Mouse (Mus musculus): ENCODE measurements around the gene Gm10153.
"Not testable (repeated sequence)": the region's sequence is repeated elsewhere in the genome, so short reads cannot be mapped to it uniquely, and the experiment has no call there.

The Gm10153 gene

DNA sequence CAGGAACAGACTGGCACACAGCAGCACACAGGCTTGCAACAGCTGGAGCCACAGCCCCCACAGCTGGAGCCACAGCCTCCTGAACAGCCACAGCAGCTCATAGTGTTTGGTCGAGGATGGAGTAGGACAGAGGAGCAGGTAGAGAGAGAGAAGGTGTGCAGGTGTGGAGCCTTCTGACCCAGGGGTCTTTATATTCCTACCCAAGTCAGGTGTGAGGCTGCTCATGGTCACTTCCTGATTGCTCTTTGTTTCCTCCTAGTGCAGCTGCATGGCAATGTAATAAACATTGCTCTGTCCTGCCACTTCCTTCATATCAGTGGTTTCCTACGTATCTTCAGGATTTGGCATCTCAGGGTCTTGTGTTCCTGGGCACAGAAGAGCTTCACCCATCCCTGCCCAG is at the start of gene Gm10153:
Gene Gm10153 (minus strand): TSS at position 101 of the 400 bp plus-strand sequence.
- DNase-seq = no peak

DNA sequence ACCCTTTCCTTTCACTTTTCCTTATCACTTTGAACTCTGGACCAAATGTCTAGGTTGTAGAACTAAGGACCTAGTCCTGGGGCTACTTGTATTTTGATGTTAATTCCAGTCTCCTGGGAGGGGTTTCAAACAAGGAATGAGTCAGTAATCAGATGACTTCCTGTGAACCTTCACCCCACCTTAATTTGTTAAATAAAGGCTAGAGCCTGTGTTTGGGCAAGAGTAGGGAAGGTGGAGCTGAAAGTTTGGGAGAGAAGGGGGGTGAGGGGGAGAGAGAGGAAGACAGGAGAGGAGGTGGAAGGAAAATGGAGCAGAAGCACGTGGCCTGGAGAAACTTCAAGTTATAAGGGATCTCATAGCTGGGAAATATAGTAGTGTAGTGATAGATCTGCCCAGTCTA is 41.4 kb upstream of the Gm10153 start:
- no peak for DNase-seq

DNA sequence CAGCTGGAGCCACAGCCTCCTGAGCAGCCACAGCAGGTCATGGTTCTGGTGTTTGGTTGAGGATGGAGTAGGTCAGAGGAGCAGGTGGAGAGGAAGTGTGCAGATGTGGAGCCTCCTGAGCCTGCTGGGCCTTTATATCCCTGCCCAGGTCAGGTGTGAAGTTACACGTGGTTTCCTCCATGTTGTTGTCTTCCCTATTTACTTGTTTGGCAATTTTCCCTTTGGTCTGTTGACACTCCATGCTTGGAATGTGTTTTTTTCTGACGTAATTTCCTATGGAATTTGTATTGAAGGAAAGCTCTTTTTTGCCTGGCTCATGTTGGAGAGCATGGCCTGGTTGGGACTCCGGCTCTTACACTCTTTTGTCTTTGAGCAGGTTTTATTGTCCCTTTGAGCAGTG is 39.7 kb upstream of the Gm10153 start, which contains the start of gene Krtap5-5:
Gene Krtap5-5 (minus strand): TSS at position 101 of the 400 bp plus-strand sequence.
- DNase-seq = not testable (repeated sequence)

DNA sequence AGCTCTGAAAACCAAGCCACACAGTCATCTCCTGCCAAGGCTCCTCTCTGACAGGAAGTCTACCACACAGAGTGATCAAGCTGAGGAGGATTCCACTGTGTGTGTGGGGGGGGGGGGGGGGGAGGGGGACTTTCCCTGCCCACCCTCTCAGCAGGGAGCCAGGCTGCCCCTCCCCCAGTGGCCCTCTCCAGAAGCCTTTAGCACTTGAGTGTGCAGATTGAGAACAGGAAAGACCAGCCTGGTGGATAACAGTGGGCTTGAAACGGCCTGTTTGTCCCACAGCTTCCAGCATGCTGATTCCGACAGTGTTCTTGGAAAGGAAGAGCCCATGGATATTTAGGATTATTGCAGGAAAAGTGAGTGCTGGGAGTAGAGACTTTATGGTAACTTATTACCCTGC is 34.3 kb upstream of the Gm10153 start:
- DNase-seq = no peak

DNA sequence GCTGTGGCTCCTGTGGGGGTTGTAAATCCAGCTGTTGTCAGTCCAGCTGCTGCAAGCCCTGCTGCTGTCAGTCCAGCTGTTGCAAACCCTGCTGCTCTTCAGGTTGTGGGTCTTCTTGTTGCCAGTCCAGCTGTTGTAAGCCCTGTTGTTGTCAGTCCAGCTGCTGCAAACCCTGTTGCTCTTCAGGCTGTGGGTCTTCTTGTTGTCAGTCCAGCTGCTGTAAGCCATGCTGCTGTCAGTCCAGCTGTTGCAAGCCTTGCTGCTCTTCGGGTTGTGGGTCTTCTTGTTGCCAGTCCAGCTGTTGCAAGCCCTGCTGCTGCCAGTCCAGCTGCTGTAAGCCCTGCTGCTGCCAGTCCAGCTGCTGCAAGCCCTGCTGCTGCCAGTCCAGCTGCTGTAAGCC is 21.9 kb upstream of the Gm10153 start:
- DNase-seq = not testable (repeated sequence)

DNA sequence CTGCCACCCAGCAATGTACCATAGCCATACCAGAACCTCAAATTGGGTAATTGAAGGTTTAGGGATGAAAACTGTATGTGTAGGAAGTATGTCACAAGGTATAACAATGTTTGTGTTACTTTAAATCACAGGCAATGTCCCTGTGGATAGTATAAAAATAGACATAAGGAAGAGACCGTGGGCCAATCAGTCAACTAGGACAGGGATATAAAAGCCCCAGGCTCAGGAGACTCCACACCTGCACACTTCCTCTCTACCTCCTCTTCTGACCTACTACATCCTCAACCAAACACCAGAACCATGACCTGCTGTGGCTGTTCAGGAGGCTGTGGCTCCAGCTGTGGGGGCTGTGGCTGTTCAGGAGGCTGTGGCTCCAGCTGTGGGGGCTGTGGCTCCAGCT is 21.4 kb upstream of the Gm10153 start, which contains the start of gene Gm7579:
Gene Gm7579 (plus strand): TSS at position 301 of the 400 bp plus-strand sequence.
- no peak for DNase-seq

DNA sequence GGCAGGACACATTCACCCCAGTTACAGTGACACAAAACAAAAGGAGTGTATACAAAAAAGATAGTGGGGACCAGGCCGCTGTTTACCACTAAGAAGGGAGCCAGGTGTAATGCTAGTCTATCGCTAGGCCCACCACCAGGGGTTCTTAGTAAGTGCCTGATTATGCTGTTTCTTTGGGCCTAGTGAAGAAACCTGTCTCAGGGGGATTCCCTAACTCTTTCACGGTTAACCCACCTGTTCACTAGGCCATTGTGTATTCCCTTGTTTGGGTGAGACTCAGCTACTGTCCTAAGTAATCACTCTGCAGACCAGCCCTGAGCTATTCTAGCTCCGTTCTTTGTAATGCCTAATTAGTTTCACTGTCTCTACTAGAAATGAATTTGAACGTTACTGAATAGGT is 16.7 kb upstream of the Gm10153 start:
- not testable (repeated sequence) for DNase-seq

DNA sequence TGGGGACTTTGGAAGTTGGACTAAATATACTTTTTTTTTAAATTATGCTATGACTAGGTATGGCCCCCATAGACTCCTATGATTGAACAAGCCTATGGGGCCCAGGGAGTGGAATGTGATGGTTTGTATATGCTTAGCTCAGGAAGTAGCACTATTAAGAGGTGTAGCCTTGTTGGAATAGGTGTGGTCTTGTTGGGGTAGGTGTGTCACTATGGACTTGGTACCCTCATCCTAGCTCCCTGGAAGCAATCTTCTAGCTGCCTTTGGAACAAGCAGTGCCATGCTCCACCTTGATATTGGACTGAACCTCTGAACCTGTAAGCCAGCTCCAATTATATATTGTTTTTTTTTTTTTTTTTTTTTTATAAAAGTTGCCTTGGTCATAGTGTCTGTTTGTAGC is 15.3 kb upstream of the Gm10153 start:
- no peak for DNase-seq

DNA sequence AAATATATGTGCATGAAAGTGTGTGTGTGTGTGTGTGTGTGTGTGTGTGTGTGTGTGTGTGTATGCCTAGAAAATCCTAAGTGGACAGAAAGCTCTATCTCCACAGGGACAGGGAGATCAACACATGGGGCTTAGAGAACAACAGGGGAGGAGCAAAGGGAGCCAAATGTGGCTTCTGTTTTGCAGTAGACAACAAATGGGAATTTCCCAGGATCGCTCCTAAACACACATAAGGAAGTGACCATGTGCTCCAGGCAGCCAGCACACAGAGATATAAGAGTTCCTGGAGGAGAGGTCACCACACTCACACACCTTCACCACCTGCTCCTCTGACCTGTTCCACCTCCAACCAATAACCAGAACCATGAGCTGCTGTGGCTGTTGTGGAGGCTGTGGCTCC is 10.9 kb upstream of the Gm10153 start, which contains the start of gene Krtap5-3:
Gene Krtap5-3 (plus strand): TSS at position 301 of the 400 bp plus-strand sequence.
- no peak for DNase-seq

DNA sequence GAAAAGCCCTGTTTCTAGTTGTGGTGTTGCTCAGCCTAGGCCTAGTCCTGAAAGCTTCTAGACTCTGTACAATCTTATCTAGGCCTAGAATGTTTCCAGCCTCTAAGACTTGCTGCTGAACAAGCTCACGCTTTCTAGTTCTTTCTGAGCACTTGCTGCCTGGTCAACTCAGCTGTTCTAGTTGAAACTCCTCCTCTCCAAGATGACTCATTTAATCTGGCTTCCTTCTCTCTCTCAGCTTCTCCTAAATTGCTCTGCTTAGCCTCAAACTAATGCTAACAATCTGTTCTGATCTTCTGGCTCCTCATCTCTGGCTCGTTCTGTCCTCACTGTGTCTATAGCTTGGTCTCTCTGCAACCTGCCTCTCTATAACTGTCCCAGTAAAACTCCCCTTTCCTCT is 8.6 kb upstream of the Gm10153 start:
- DNase-seq = no peak

DNA sequence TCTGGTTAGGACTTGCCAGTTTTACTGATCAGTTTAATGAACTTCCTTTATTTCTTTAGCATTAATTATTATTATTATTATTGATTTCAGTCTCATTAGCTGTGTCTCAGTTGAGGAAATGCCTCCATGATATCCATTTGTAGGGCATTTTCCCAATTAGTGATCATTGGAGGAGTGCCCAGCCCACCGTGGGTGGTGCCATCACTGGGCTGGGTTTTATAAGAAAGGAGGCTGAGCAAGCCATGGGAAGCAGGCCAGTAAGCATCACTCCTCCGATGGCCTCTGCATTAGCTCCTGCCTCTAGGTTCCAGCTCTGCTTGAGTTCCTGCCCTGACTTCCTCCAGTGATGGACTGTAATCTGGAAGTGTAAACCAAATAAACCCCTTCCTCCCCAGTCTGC is 2.0 kb downstream of the Gm10153 start:
- no peak for DNase-seq

DNA sequence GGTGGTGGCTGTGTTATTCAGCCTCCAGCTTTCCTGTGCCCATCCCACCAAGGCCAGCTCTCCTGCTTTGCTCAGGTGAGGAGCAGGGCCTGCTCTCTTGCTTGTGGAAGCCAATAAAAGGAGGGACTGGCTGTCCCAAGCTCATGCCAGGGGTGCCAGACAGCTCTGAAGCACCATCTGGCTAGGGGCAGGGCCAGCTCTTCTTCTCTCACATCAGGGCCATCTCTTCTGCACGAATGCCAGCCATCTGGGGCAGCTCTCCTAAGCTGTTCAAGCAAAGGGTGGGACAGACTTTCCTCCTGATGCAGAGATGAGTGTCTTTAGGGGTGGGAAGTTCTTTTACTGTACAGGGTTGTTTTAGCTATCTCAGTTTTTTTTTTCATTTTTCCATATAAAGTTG is 9.2 kb downstream of the Gm10153 start:
- DNase-seq = no peak

DNA sequence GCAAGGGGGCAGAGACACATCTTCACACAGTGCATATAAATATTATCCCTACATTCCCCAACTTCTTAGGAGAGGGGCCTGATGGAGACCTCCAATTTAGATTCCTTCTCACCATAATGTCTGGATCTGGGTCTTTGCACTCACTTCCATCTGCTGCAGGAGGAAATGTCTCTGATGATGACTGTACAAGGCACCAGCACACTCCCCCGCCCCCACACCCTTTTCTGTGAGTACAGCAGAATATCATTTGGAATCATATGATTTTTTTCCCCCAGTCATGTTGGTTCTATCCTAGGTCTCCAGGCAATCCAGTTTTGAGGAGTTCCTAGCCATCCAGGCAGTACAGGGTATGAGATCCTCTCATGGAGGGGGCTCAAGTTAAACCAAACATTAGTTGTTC is 11.5 kb downstream of the Gm10153 start:
- no peak for DNase-seq

DNA sequence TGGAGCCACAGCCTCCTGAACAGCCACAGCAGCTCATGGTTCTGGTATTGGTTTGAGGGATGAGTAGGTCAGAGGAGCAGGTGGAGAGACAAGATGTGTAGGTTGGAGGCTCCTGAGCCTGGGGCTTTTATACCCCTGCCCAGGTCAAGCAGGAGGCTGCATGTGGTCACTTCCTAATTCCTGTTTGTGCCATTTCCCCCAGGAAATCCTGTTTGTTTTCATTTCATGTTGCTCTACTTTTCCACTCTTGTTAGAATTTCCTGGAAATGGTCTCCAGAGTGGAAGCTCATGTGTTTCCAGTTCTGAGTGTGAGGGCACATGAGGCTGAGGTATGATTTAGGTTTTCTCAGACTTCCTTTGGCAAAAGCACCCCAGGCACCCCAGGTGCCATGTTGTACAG is 14.3 kb downstream of the Gm10153 start, which contains the start of gene Krtap5-2:
Gene Krtap5-2 (minus strand): TSS at position 101 of the 400 bp plus-strand sequence.
- DNase-seq = not testable (repeated sequence)

DNA sequence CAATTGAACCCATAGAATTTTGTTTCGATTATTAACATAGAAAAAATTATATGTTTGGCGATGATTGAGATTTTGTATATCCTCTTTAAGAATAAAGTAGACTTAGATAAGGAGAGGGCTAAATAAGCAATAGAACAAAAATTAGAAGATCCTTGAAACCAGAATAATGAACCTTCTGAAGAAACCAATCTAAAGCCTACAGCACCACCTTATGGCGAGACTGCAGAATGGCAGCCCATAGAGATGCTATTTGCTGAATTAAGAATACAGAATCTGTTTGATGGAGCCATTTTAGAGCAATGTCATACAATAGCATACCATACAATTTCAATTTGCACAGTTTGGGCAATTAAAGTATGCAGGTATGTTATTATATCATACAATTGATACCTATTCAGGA is 20.4 kb downstream of the Gm10153 start:
- DNase-seq = no peak

DNA sequence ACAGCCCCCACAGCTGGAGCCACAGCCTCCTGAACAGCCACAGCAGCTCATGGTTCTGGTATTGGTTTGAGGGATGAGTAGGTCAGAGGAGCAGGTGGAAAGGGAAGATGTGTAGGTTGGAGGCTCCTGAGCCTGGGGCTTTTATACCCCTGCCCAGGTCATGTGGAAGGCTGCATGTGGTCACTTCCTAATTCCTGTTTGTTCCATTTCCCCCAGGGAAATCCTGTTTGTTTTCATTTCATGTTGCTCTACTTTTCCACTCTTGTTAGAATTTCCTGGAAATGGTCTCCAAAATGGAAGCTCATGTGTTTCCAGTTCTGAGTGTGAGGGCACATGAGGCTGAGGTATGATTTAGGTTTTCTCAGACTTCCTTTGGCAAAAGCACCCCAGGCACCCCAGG is 24.6 kb downstream of the Gm10153 start, which contains the start of gene Gm4553:
Gene Gm4553 (minus strand): TSS at position 101 of the 400 bp plus-strand sequence.
- DNase-seq = not testable (repeated sequence)

DNA sequence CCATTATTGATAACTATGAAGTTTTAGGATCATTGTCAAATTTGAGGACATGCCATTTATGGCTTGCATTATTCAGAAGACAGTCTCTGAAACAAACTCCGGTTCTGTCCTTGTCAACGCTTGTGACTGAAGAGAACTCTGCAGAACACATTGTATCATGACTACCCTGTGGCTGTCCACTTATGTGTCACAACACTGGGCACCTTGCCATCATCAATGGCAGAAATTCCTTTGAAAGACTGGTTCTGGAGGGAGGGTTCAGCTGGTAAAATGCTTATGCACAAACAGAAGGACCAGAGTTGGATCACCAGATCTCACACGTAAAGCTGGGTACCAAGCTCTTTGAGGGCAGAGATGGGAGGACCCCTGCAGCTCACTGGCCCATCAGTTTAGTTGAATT is 30.8 kb downstream of the Gm10153 start:
- DNase-seq = no peak

DNA sequence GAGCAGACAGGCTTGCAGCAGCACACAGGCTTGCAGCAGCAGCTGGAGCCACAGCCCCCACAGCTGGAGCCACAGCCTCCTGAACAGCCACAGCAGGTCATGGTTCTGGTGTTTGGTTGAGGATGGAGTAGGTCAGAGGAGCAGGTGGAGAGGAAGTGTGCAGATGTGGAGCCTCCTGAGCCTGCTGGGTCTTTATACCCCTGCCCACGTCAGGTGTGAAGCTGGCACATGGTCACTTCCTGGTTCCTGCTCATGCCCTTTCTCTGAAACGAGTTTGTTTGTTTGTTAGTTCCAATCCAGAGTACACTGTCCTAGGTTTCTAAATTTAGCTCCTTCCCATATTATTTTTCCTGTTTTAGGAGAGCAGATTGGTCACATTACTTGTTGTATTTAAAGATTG is 33.2 kb downstream of the Gm10153 start, which contains the start of gene Gm29735:
Gene Gm29735 (minus strand): TSS at position 101 of the 400 bp plus-strand sequence.
- DNase-seq = not testable (repeated sequence)

DNA sequence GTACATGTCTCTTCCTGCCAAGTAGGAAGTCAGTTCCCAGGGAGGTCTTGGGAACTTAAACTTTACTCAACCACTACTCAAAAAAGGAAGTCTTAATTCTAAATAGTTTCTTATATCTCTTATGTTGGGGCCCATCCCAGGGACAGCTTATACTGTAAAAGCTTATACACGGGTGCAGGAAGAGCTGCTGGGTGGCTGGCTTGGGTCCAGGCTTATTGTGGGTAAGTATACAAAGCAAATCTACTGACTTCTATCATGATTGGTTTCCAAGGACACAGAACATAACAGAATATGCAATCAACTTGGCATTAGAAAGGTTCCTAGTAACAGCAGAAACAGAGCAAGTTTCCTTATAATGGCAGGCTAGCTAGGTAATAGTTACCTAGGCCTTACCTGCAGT is 34.9 kb downstream of the Gm10153 start:
- no peak for DNase-seq

DNA sequence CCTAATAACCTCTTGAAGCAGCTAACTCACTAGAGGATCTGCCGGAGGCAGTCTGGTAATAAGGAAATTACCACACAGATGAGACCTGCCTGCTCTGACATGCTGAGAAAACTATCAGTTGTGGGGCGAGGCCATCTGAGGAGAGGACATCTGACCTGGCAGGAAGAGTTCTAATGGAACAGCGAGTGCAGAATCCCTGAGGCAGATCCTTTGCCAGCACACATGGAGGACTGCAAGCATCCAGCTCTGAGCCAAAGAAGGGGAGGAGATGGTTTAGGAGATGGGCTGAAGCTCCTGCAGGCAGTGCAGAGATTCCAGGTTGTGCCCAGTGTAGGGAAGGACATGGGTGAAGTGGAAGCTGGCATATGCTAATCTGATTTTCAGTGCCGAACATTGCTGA is 38.0 kb downstream of the Gm10153 start:
- DNase-seq = no peak

DNA sequence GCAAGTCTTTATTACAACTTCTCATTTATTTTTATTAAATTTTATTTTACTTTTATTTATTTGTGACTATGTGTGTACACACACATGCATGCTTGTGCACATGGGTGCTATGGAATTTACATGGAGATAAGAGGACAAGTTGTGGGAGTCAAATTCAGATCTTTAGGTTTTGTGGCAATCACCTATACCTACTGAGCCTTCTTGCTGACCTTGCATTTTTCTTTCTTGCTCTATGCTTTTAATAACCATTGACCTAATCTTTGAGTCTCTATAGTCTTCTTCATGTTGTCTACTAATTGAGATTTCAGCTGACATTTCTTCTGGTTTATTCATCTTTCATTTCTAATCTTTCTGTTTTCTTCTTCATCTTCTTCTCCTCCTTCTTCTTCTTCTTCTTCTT is 41.6 kb downstream of the Gm10153 start:
- no peak for DNase-seq

DNA sequence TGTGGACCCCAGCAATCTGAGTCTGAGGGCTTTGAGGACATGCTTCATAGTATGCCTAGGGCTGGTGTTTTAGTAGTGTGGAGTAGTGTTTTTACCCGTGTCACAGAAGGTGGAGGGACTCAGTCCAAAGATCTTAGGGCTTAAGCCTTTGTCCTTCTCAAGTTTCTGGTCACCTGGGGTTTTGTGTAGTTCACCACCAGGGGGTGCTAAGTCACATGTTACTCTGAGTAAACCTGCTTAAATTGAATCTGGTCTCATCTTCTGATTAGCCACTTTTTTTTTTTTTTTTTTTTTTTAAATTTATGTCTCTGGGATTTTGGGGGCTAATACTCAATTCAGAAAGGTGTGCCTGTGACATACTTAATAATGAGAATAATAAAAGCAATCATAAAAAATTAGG is 44.2 kb downstream of the Gm10153 start:
- peak; percentile 62 to 77 for DNase-seq

DNA sequence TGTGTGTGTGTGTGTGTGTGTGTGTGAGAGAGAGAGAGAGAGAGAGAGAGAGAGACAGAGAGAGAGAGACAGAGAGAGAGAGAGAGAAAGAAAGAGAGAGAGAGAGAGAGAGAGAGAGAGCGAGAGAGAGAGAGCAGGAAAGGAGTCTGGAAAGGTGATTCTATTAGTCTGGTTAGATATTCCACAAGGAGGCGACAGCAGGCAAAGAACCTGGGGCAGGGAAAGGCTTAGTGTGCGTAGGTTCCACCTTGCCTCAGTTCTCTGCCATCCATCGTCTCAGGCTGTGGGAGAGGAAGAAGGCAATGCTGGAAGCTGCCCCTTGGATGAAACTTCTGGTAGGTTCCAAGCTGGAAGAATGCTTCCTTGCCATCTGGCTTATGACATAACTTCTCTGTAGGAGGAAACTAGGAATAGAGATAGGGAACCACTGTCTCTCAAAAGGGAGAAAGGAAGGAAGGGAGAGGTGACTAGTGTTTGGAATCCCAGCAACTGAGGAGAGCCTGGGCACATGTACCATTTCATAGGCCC is 44.7 kb downstream of the Gm10153 start:
- DNase-seq = no peak

DNA sequence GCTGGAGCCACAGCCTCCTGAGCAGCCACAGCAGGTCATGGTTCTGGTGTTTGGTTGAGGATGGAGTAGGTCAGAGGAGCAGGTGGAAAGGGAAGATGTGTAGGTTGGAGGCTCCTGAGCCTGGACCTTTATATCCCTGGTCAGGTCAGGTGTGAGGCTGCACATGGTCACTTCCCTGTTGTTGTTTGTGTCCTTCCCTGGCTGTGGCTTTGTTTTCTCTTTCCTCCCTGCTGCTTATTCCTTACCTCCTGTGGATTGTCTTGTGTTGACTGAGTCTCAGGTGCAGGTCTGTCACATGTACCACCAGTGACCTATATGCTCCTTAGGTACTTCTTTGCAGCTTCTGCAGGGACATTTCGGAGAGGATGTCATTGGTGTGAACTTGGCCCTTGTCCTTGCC is 45.7 kb downstream of the Gm10153 start, which contains the start of gene Gm45337:
Gene Gm45337 (minus strand): TSS at position 101 of the 400 bp plus-strand sequence.
- DNase-seq = no peak

DNA sequence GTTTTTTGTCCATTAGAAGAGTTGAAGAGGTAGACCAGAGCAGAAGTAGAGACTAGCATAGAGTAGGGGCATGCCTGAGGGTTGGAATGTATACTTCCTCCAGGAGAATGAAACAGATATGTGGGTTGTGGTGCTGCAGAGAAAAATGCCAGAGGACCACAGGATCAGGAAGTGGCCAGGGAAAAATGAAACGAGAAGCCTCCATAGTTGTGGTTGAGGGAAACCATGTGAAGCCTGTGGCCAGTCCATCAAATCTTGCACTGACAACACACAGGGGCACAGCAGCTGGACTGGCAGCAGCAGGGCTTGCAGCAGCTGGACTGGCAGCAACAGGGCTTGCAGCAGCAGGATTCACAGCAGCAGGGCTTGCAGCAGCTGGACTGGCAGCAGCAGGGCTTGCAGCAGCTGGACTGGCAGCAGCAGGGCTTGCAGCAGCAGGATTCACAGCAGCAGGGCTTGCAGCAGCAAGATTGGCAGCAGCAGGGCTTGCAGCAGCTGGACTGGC is 46.6 kb downstream of the Gm10153 start:
- not testable (repeated sequence) for DNase-seq
